In genomic region chr9:14335829-14336228, GRCm38 (mm10) we compare ENCODE assay signal across 16 mouse cellular contexts.
"Had no signal": no experiment of that assay in that cellular context is flagged by ENCODE, and none has a peak within 500 bp of the region (broad histone marks: within the 10 kb centered on the region; RNA-seq: fewer than 3 reads in every experiment).

No protein-coding gene starts in this region.

- H3K4me2 ChIP-seq: lung, embryonic 15.5 days; midbrain, embryonic 12.5 days; neural tube, embryonic 12.5 days had no signal

- H3K9me3 ChIP-seq: lung, embryonic 15.5 days; megakaryocyte, embryonic 14.5 days; midbrain, embryonic 12.5 days; neural tube, embryonic 12.5 days had no signal

- H3K27ac ChIP-seq: lung, embryonic 15.5 days; macrophage; midbrain, embryonic 12.5 days; neural tube, embryonic 12.5 days had no signal

- DNase-seq: lung, adult 2 months; lung, postnatal 14 days; lung, postnatal 36 days; midbrain, embryonic 14.5 days; right cerebral cortex, postnatal 14 days; spleen, adult 18-20 months; thymus, adult 18-20 months; thymus, postnatal 14 days; thymus, postnatal 36 days had no signal

- H3K4me1 ChIP-seq: midbrain, embryonic 12.5 days; neural tube, embryonic 12.5 days had no signal

- ATAC-seq: lung, postnatal 0 days; midbrain, embryonic 16.5 days had no signal

- H3K27me3 ChIP-seq: lung, embryonic 15.5 days; midbrain, embryonic 12.5 days; neural tube, embryonic 12.5 days had no signal

- H3K36me3 ChIP-seq: lung, embryonic 15.5 days had no signal

- H3K9ac ChIP-seq: lung, embryonic 15.5 days; midbrain, embryonic 12.5 days; neural tube, embryonic 12.5 days had no signal

- H3K4me3 ChIP-seq: lung, embryonic 15.5 days; megakaryocyte, embryonic 14.5 days; midbrain, embryonic 12.5 days; neural tube, embryonic 12.5 days had no signal
